Mouse (Mus musculus) v-Abl transformed pro-B cells (cell line): ENCODE measurements around the gene Gm20903.
"Not testable (repeated sequence)": the region's sequence is repeated elsewhere in the genome, so short reads cannot be mapped to it uniquely, and the experiment has no call there.

Source experiments
- in situ Hi-C, 2 experiments: fragments of 400-800 bp; cut with MboI; formaldehyde crosslinking; loops; one replicate each; pipeline ENCODE4 v1.15.1; 2025; ENCODE audit not compliant: unreplicated experiment in 2 of 2

The Gm20903 gene

DNA sequence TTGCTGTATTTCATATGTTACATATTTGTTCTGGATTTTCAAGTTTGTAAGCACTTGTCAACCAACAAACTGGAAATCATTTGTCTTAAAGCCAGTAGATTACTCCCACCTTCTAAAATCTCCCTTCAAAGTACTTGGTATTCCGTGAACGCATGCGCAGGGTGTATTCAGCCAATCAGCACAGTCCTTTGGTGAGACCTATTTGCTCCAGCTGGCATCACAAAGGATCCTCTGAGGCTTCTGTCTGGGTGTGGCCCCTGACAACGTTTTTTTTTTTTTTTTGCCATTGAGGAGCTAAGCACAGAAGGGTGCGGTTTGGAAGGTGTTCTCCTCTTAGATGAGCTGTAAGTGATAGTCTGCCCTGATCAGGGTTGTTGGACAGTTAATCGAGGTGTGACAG lies at the start of gene Gm20903:
Gene Gm20903 (plus strand): TSS at position 301 of the 400 bp plus-strand sequence.
- in situ Hi-C loops, result not testable (repeated sequence)
